Mouse (Mus musculus) left cerebral cortex, postnatal 25 days (tissue): ENCODE results near the gene Tbc1d15. TPM values are rescaled to one million over a fixed set of nuclear protein-coding genes. Genes with fewer than 3 reads are reported as not detected.
"Not testable (repeated sequence)": the region's sequence is repeated elsewhere in the genome, so short reads cannot be mapped to it uniquely, and the experiment has no call there.

Experiments used
- DNase-seq, 2 experiments: peaks; one replicate each; pipeline ENCODE4 v3.0.0; 2022; ENCODE audit warnings: low spot score in 2 of 2, mixed read lengths in 1 of 2
- intact Hi-C: fragments of 180-260 bp; cut with DNase I; formaldehyde crosslinking; loops from one replicate; pipeline ENCODE4 v1.15.1; 2025
- total RNA-seq, 2 experiments: library from RNA; stranded (reverse); gene quantifications; 2 replicates each; pipeline ENCODE4 v1.2.3; 2021

The Tbc1d15 gene
- total RNA-seq, 2 experiments from 2014 or later = 47.8 to 49.2 TPM

GRCm38 (mm10) chr10:115250235-115251087, 806 bp downstream of the Tbc1d15 start:
- intact Hi-C loops = loop anchor here (5.0 kb wide), 1 partner anchor 67 kb away; the partner anchor contains the start of gene Rab21
- DNase-seq = no peak

- intact Hi-C loops = loop anchor here (5.0 kb wide), 1 partner anchor 49 kb away; no protein-coding TSS in a partner anchor
- DNase-seq = no peak
These were observed 3.2 kb downstream of the Tbc1d15 start for GRCm38 (mm10) chr10:115248041-115248440.

- no peak for DNase-seq
- intact Hi-C loops = loop anchor here (5.0 kb wide), 1 partner anchor 52 kb away; no protein-coding TSS in a partner anchor
These were observed 5.8 kb downstream of the Tbc1d15 start for GRCm38 (mm10) chr10:115245488-115245887.

DNA sequence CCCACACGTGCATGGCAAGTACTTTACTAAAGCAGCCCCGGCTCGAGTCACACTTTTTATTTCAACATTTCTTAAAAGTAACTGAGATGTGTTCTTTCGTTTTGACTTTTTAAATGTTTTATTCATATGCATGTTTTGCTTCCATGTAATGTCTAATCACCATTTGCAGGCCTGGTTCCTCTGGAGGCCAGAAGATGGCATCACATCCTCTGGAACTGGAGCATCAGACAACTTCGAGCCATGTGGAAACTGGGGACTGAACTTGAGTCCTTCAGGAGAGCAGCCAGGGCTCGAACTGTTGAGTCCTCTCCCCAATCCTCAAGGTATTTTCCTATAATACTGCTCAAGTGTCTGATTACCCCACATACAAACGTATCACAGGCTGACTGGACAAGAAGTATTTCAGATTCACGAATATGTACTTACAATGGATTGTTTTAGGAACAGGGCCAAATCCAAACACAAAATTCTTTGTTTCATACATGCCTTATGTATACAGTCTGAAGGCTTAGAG, 10.1 kb downstream of the Tbc1d15 start:
- DNase-seq = peak in 1 of 2 experiments; percentile 37
- intact Hi-C loops = no loop called here

- intact Hi-C loops = no loop called here
- no peak for DNase-seq
These were observed 13.3 kb downstream of the Tbc1d15 start for GRCm38 (mm10) chr10:115237931-115238330.

DNA sequence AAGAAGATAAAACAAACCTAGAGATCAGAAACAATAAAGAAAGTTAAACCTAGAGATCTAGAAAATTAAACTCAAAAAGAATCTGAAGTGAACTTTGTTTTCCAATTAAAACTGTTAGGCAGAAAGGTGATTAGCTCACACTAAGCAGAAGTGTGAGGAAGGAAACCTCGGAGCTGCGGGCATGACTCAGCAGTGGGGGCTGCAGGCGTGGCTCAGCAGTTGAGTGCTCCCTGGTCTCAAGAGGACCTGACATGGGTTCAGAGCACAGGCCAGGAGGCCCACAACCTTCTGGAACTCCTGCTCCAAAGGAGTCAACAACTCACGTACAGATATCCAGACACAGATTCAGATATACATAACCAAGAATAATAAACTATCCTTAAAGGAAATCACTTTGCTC, 14.5 kb downstream of the Tbc1d15 start:
- intact Hi-C loops = no loop called here
- DNase-seq = no peak

DNA sequence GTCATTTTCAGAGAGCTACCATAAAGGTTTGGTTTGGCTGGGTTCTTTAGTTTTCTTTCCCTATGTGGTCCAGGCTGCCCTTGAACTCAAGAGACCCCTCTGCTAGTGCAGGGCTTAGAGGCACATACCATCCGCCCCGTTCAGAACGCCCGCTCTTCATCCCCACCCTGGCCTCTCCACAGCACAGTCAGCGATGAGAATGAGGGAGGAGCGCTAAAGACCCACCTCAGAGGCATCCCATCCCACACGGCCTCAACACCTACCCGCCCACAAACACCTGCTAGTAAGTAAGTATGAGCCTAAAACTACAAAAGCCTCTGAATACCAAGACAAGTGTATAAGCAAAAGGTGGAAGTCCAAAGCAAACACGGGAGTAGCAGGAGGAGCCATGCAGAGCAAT, 15.8 kb downstream of the Tbc1d15 start:
- intact Hi-C loops = no loop called here
- DNase-seq = no peak

DNA sequence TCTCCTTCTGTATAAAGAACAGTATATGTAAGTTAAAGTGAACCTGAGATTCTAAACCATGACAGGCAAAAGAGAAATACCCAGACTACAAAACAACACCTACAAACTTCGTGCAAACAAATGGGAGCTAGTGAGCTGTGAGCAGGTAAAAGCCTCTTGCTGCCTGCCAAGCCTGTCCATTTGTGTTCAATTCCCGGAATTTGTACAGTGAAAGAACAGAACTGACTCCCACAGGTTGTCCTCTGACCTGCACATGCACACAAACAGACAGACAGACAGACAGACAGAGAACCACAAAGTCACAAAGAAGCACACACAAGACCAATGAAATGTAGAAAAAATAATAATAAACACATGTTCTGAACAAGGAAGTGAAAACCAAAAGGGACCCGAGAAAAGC, 17.5 kb downstream of the Tbc1d15 start:
- intact Hi-C loops = no loop called here
- DNase-seq = no peak

DNA sequence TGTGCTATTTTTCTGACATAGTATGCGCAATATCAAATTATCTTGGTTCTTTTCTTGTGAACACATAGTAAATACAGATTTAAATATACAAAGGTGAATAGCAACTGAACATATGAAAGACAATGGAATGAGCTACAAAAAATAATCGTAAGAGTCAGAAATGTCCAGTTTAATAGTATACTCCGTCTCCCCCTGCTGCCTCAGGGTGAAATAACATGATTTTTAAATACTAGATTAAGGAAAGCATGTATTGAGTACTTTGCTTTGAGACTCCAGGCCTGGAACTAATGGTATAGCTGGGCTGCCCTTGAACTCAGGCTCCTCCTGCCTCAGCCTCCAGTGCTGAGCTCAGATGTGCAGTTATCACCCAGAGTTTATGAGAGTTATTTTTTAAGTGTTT, 18.8 kb downstream of the Tbc1d15 start:
- DNase-seq = no peak
- intact Hi-C loops = no loop called here

DNA sequence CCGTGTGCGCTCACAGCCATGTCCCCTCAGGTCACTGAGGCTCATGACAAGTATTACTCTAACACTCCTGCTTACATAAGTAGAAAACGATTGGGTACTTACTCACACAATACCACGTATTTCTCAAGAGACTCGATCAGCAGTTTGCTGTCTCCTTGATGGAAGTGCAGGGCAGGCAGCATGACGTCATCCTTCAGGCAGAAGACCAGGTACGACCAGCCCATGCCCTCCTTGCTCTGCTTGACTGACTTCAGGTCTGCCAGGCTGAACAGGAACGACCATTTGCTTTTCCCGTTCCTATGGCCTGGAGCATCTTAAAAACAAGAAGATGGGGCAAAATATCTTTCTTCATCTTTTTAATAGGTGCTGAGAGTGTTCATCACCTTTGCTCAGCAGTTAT, 22.2 kb downstream of the Tbc1d15 start:
- DNase-seq = no peak
- intact Hi-C loops = no loop called here

DNA sequence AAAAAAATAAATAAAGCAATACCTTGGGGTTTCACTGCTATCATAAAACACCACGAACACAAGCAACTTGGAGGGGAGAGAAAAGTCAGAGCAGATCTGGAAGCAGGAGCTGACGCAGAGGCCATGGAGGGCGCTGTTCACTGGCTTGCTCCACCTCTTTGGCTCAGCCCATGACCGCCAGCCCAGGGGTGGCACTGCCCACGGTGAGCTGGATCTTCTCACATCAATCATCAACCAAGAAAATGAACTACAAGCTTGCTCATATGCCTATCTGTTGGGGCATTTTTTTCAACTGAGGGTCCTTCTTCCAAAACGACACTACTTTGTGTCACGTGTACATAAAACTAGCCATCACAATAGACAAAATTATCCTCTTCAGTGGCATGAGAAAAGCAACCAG, 24.7 kb downstream of the Tbc1d15 start:
- intact Hi-C loops = no loop called here
- no peak for DNase-seq

DNA sequence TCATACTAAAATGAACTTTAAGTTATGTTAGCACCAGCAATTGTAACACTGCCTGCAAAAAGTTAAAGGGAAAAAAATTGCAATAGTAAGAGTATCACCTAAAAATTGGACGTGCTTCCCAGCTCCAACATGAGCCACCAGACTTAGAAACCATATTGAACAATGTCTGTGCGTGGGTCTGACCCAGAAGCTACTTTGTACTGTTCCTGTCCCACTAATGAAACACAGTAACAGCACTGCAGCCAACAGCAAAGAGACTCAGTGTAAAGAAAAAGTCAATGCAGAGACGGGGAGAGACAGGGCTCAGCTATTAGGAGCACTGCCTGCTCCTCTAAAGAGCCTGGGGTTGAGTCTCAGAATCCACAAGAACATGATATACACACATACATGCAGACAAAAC, 27.4 kb downstream of the Tbc1d15 start:
- intact Hi-C loops = no loop called here
- DNase-seq = peak in 1 of 2 experiments; percentile 14

DNA sequence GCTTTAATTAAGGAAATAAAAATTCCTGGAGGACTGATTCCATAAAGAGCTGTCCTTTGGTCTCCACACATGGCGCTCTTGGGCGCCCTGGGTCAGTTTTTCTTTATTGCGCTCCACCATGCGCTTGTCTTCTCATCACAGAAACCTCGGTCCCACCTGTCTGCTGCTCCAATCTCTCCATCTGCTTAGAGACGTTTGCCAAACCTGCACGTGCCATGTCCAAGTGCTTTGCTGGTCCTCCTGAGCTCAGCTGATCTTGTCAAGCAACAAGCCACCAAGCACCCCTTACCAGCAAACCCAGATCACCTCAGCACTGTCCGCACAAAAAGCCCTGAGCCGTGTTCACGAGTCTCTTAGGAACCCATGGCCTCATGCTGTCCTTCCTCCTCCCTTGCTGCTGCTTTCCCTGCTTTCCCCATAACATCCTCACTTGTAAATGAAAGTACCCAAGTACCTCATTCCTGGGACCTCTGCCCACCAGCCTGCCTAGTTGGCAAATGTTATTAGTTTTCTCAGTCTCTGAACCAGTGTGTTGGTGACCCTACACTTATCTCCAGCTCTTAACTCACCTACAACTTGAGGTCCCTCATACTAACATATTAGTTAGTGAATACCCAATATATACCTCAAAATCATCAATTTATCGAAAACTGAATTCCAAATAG, 38.2 kb downstream of the Tbc1d15 start:
- intact Hi-C loops = no loop called here
- no peak for DNase-seq

DNA sequence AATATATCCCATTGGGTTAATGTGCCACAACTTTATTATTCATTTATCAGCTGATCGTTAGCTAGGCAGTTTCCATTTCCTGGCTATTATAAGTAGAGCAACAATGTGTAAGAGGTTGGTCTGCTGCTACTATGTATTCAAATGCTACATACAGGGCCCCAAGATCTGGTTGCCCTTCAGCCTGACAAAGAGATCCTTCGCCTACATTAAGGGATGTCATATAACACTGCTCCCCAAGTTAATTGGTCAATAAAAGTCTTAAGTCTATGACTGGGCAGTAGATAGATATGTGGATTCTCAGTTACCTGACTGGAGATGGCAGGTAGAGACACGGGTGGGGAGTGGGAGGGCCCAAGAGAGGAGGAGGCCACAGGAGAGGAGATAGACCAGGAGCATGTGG, 45.4 kb downstream of the Tbc1d15 start:
- DNase-seq = no peak
- intact Hi-C loops = no loop called here

DNA sequence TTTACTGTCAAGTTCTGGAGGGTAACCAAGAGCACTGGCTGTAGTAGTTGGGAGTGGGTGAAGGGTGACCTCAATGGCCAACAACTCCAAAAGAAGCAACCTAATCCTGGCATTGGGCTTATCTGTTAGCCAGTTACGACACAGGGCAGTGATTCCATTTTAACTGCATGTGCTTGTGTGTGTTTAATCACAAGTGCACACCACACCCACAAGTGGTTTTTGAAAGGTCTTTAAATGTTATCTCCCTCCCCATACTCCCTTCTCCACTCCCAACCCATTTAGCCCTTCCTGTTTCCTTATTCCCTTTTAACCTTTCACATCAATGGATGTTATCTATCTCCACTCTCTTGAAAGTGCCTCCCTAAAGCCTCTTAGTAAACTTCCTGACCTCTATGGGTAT, 46.0 kb downstream of the Tbc1d15 start:
- no peak for DNase-seq
- intact Hi-C loops = no loop called here

GRCm38 (mm10) chr10:115191214-115191613, 60.1 kb downstream of the Tbc1d15 start:
- no peak for DNase-seq
- intact Hi-C loops = no loop called here

GRCm38 (mm10) chr10:115187390-115187789, 63.9 kb downstream of the Tbc1d15 start:
- intact Hi-C loops = no loop called here
- DNase-seq = no peak

DNA sequence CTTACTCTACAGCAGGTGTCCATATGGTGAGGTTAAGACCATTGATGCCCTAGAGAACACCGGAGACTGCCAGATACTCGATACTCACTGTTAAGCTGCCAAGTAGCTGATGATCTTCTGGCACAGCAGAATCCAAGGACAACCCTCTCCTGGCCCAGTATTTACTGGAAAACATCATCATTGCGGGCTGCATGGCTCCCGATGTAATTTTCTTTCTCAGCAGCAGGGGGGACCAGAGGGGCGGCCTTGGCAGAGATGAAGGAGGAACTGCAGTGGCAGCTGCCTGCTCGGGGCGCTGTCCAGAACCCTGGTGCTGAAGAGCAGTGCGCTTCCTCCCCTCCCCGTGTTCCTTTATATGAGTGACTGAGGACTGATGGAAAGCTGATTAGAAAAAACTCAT, 66.6 kb downstream of the Tbc1d15 start, which contains the start of gene Tph2:
Tph2 (minus strand) TSS at position 326 of the 400 bp plus-strand sequence.
- peak; percentile 45 to 59 for DNase-seq
- intact Hi-C loops = no loop called here

- intact Hi-C loops = no loop called here
- DNase-seq = no peak
These were observed 70.2 kb downstream of the Tbc1d15 start for GRCm38 (mm10) chr10:115181034-115181433.

DNA sequence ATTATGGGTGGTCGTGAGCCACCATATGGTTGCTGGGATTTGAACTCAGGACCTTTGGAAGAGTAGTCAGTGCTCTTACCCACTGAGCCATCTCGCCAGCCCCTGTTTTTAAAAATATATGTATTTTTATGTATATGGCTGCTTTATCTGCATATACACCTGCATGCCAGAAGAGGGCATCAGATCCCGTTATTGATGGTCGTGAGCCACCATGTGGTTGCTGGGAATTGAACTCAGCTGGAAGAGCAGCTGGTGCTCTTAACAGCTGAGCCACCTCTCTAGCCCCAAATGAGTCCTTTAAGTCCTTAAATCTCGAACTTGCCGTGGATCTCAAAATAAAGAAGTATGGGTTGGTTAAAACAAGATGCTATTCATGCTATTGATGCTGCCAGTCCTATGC, 73.2 kb downstream of the Tbc1d15 start:
- intact Hi-C loops, DNase-seq: not testable (repeated sequence)

GRCm38 (mm10) chr10:115175591-115175991, 75.7 kb downstream of the Tbc1d15 start:
- intact Hi-C loops = no loop called here
- peak in 1 of 2 experiments; percentile 19 for DNase-seq
